ENCODE assay signal across 8 mouse cellular contexts in the genomic region with DNA sequence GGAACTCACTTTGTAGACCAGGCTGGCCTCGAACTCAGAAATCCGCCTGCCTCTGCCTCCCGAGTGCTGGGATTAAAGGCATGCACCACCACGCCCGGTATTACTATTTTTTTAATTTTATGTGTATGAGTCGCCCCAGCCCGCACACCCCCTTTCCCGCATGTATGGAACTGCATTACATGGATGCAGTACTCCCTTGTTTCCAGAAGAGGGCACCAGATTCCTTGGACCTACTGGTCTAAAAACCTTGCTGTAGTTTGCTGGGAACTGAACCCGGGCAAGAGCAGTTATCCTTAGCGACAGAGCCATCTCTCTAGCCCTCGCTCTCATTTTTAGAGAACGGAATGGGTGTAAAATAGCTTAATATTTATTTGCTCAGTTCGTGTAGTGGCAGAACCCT. TPM values are rescaled to one million over a fixed set of nuclear protein-coding genes. Genes with fewer than 3 reads are reported as not detected.
DNase-seq lines count a peak whose midpoint lies in the region; ATAC-seq lines count a peak whose summit lies in the region.

No protein-coding gene starts in this region.

- ATAC-seq in forebrain, embryonic 15.5 days (replicated peaks), result no peak
- ATAC-seq in neural tube, embryonic 15.5 days (ENCODE audit: low FRiP score), result no peak
- no peak for ATAC-seq in liver, embryonic 12.5 days

- peaks cover 24% of the 10 kb centered on the region; the same call in 1 of the 2 replicates for H3K27me3 ChIP-seq in forebrain, embryonic 10.5 days (ENCODE audit: poor library complexity, severe bottlenecking)
- H3K27me3 ChIP-seq in forebrain, embryonic 15.5 days, result no peaks in the 10 kb centered on the region
- peaks cover 17% of the 10 kb centered on the region; the same call in 1 of the 2 replicates for H3K27me3 ChIP-seq in neural tube, embryonic 15.5 days (replicated peaks)
- 0 out of 2 replicates have a peak, but pooled peaks cover 13% of the 10 kb centered on the region for H3K27me3 ChIP-seq in liver, embryonic 12.5 days (replicated peaks)

- H3K36me3 ChIP-seq in forebrain, embryonic 10.5 days (replicated peaks), result no peaks in the 10 kb centered on the region
- no peaks in the 10 kb centered on the region for H3K36me3 ChIP-seq in forebrain, embryonic 15.5 days
- no peaks in the 10 kb centered on the region for H3K36me3 ChIP-seq in neural tube, embryonic 15.5 days
- no peaks in the 10 kb centered on the region for H3K36me3 ChIP-seq in liver, embryonic 12.5 days

- H3K9me3 ChIP-seq in forebrain, embryonic 10.5 days, result no peaks in the 10 kb centered on the region
- no peaks in the 10 kb centered on the region for H3K9me3 ChIP-seq in forebrain, embryonic 15.5 days
- no peaks in the 10 kb centered on the region for H3K9me3 ChIP-seq in neural tube, embryonic 15.5 days (replicated peaks)
- H3K9me3 ChIP-seq in liver, embryonic 12.5 days (replicated peaks), result no peaks in the 10 kb centered on the region

- no peak overlapping the region for H3K9ac ChIP-seq in forebrain, embryonic 15.5 days (replicated peaks)
- H3K9ac ChIP-seq in neural tube, embryonic 15.5 days (replicated peaks), result no peak overlapping the region
- H3K9ac ChIP-seq in liver, embryonic 12.5 days, result no peak overlapping the region

- no peak overlapping the region for H3K4me3 ChIP-seq in forebrain, embryonic 10.5 days
- H3K4me3 ChIP-seq in forebrain, embryonic 15.5 days, result no peak overlapping the region
- no peak overlapping the region for H3K4me3 ChIP-seq in neural tube, embryonic 15.5 days (replicated peaks)
- no peak overlapping the region for H3K4me3 ChIP-seq in liver, embryonic 12.5 days

- WGBS in forebrain, embryonic 10.5 days, result 44% methylated on average over 13 of the region's 13 CpGs
- 53% methylated on average over 13 of the region's 13 CpGs for WGBS in forebrain, embryonic 15.5 days
- WGBS in neural tube, embryonic 15.5 days, result 56% methylated on average over 13 of the region's 13 CpGs
- WGBS in liver, embryonic 12.5 days (ENCODE audit: insufficient replicate concordance), result 27% methylated on average over 13 of the region's 13 CpGs

- no peak overlapping the region for H3K4me2 ChIP-seq in forebrain, embryonic 15.5 days (replicated peaks)
- no peak overlapping the region for H3K4me2 ChIP-seq in neural tube, embryonic 15.5 days
- H3K4me2 ChIP-seq in liver, embryonic 12.5 days, result peak overlapping the region; percentile 49; the same call in 1 of the 2 replicates

- H3K4me1 ChIP-seq in forebrain, embryonic 10.5 days, result peaks cover 4% of the 10 kb centered on the region; the same call in 1 of the 2 replicates
- peaks cover 7% of the 10 kb centered on the region; the same call in 1 of the 2 replicates for H3K4me1 ChIP-seq in forebrain, embryonic 15.5 days
- H3K4me1 ChIP-seq in neural tube, embryonic 15.5 days, result peaks cover 9% of the 10 kb centered on the region; the same call in 1 of the 2 replicates
- peaks cover 6% of the 10 kb centered on the region; the same call in 1 of the 2 replicates for H3K4me1 ChIP-seq in liver, embryonic 12.5 days

- peak; percentile 38 for DNase-seq in forebrain, embryonic 10.5 days (ENCODE audit: extremely low spot score, low spot score)
- peak; percentile 37 for DNase-seq in neural tube, embryonic 10.5 days (ENCODE audit: extremely low spot score, low spot score)
- DNase-seq in embryo, embryonic 10 days (ENCODE audit: low spot score), result peak; percentile 57
- peak; percentile 13 to 49 for DNase-seq in thymus, postnatal 10 days (ENCODE audit: low spot score in 2 of 2)
- no peak for DNase-seq in layer of hippocampus, postnatal 36 days

- H3K27ac ChIP-seq in forebrain, embryonic 10.5 days, result no peak overlapping the region
- no peak overlapping the region for H3K27ac ChIP-seq in forebrain, embryonic 15.5 days (replicated peaks)
- no peak overlapping the region for H3K27ac ChIP-seq in neural tube, embryonic 15.5 days (replicated peaks)
- H3K27ac ChIP-seq in liver, embryonic 12.5 days, result no peak overlapping the region

RNA-seq across cellular contexts. Expression of gene Ppp4r2, which starts 49.8 kb away (rescaled TPM):
- polyA plus RNA-seq in forebrain, embryonic 10.5 days (2016; fragmentation: Nextera tagmentation; extraction: Ambion mirVana), result 24.4 and 24.7 TPM in 2 replicates
- 24.1 and 25.0 TPM in 2 replicates for polyA plus RNA-seq in forebrain, embryonic 15.5 days (2015; fragmentation: Nextera tagmentation; extraction: Ambion mirVana)
- polyA plus RNA-seq in neural tube, embryonic 15.5 days (2015; fragmentation: Nextera tagmentation; extraction: Ambion mirVana), result 13.3 and 14.8 TPM in 2 replicates
- 13.3 TPM in 2 replicates for polyA plus RNA-seq in liver, embryonic 12.5 days (2016; fragmentation: Nextera tagmentation; extraction: Ambion mirVana)
- 10 to 100 TPM; 77.7 to 85.4 TPM for total RNA-seq in layer of hippocampus, postnatal 36 days (2021)

Comparison
In these comparisons a context has a peak if more than half of its experiments do, and no peak if none do; other contexts are left out.
1. DNase-seq: peak in forebrain, embryonic 10.5 days (single experiment), neural tube, embryonic 10.5 days (single experiment), embryo, embryonic 10 days (single experiment) and thymus, postnatal 10 days (2 of 2); none in layer of hippocampus, postnatal 36 days (0 of 2).